Mouse (Mus musculus) heart, postnatal 10 days (tissue): ENCODE results near the gene Fem1b. TPM values are rescaled to one million over a fixed set of nuclear protein-coding genes. Genes with fewer than 3 reads are reported as not detected.
"Not testable (repeated sequence)": the region's sequence is repeated elsewhere in the genome, so short reads cannot be mapped to it uniquely, and the experiment has no call there.

Experiments
- DNase-seq, 2 experiments: peaks; one replicate each; pipeline ENCODE4 v3.0.0; 2021
- intact Hi-C: fragments of 180-260 bp; cut with DNase I; formaldehyde crosslinking; loops from one replicate; pipeline ENCODE4 v1.15.1; 2025
- total RNA-seq, 2 experiments: library from RNA; stranded (reverse); gene quantifications; 2 replicates each; pipeline ENCODE4 v1.2.3; 2021

Fem1b gene
- 10 to 100 TPM; 31.3 to 34.9 TPM for total RNA-seq

DNA sequence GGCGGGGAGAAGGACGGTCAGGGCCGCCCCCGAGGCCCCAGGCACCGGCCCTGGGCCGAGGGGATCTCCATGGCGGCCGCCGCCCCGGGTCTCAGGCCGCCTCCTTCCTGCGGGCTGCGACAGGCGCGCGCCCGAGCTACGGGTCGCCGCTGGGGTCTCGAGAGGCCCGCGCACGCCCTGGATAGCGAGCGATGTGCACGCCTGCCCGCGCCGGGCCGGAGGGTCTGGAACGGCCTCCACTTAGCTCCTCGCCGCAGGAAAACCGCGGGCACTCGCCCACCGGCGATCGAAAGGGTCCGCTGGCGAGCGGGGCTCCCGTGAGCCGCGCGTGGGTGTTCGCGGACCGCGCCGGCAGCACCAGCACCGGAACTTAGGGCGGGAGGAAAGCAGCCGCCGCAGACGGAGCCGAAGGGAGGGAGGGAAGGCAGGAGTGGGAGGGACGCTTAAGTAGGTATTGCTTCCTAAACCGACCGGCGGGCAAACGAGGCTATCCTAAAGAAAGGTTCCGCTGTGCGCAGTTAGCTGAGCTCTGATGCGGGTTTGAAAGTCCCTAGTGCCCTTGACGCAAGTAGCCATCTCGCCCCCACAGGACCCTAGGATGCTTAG is at the start of gene Fem1b:
Gene Fem1b, minus strand, starts transcription at position 419 of the 606 bp plus-strand sequence.
- intact Hi-C loops = no loop called here
- peak; percentile 93 to 95 for DNase-seq

DNA sequence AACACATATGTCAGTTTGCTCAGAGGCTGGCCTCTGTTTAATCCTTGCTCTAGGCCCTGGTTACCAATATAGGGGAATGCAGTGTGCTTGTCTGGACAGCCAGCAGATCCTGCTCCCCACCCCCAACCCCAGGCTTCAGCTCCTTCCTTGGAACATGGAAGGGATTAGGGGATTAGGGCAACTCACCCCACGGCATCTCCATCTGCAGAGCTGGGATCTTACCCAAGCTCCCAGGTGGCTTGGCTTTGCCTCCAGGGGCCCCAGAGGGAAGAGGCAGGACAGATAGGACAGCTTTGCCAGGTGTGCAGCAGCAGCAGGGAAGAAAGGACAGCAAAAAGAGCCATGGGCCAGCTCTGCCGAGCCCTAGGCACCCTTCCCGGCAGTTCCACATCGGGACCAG is 49.1 kb upstream of the Fem1b start:
- intact Hi-C loops = no loop called here
- no peak for DNase-seq

DNA sequence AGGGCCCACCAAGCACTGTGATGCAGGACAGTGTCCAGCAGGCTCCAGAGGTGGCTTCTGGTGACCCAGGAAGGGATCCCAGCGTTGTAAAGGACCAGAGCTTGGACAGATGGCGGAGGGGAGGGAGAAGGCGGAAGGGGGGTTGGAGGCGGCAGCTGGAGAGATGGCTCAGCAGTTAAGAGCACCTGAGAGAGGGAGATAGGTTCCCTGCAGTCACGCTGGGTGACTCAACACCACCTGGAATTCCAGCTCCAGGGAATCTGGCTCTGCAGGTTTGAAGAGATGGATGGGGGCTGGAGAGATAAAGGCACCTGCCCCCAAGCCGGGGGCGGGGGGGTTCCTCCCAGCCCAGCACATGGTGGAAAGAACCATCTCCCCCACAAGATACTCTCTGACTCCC is 48.4 kb upstream of the Fem1b start:
- intact Hi-C loops, DNase-seq: not testable (repeated sequence)

DNA sequence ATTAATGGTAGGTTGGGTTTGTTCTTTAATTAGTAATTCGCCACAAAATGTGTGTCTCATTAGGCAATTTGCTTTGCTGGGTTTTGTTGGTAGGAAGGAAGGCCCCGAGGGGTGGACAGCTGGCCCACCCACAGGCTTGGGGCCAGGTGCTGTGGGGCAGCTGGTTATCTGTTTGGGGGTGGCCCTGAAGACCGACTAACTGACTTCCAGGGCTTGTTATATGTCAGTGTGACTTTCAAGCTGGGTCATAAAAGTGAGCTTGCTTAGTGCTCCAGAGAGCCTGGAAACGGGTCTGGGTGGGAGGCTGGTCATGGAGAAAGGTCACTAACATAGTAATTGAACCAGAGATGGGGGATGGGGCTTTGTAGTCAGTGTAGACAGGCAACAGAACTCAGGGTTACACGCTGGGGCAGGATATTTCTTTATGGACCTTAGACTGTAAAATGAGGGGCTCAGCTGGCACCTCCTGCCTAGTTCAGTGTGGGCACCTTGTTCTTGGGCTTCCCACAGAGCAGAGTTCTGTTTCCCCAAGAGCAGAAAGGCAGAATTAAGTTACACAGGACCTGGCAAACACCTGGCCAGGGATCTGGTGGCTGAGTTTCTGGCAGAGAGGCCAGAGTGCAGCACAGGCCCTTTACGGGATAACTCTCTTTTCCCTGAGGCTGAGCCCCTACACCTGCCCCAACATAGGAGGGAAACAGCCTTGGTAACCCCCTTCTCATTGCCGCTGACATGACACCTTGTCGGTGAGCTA is 46.7 kb upstream of the Fem1b start:
- DNase-seq = no peak
- intact Hi-C loops = no loop called here

DNA sequence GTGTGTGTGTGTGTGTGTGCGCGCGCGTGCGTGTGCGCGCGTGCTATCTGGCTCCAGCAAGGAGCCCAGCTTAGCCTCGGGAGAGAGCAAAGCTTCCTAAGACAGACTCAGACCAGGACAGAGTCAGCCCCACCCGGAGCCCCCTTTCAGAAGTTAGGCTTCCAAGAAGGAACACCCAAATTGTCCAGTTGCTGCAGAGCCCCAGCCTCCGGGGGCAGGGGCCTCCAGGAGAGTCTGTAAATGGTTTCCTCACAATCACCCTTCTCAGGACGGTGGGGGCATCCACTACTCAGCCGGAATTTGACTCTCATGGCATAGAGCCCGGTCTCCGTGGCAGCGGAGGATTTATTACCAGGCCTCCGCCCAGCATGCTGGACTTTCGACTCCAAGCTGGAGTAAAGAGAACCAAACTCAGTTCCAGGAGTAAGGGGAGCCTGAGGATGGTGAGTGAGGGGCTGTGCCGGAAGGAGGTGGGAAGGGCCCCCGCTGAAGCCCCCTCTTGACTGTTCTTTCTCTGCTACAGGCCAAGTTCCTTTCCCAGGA is 46.1 kb upstream of the Fem1b start, which contains the start of gene Calml4:
Gene Calml4, plus strand, starts transcription at position 362 of the 543 bp plus-strand sequence.
- intact Hi-C loops = no loop called here
- DNase-seq = peak; percentile 80 to 87

DNA sequence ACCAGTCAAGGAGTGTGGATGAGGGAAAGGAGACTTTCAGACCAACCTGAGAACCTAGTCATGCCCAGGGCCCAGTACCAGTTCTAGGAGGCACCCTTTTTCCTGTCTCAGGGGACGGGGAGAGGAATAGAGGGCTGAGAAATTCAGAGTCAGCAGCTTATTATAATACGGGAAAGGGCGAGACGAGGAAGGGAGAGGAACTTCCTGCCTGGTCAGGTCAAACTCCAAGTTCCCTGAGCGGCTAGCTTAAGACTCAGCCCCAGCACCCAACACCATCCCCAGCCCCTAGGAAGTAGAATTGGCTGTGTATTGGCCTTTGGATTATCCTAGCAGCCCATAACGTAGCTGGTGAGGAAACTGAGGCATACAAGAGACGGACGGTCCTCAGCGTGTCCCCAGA is 45.5 kb upstream of the Fem1b start:
- intact Hi-C loops = no loop called here
- peak; percentile 25 to 29 for DNase-seq

DNA sequence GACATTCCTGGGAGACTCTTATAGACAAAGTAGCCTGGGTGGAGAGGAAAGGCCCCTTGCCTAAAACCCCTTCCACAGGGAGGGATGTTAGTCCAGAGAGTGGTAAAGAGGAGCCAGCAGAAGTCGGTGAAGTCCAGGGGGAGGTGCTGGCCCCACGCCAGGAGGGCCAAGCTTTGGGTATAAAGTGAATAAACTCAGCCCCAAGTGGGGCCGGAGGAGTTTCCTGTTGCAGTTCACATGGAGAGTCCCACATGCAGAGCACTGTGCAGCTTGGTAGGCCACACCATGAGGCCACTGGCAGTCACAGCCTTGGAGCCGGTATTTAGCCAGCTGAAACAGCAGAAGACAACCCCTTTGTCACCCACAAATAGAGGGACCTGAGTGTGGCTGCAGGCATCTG is 42.7 kb upstream of the Fem1b start:
- DNase-seq = no peak
- intact Hi-C loops = no loop called here

DNA sequence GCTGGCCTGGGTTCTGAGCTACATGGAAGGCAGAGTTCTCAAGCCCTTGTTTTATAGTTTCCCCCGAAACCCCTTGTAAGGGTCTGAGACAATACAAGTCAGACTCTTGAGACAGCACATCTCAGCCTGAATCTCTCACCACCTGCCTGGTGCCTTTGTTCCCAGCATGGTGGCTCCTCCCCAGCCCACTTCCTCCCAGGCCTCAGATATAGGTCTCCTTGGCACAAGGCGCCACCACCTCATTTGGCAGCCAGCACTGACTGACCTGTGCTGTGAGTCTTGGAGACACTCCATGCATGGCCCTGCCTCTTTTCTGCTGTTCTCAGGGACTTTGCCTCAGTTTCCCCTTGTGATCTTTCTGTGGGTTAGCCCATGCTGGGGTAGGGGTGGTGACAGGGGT is 39.8 kb upstream of the Fem1b start:
- intact Hi-C loops = no loop called here
- DNase-seq = no peak

DNA sequence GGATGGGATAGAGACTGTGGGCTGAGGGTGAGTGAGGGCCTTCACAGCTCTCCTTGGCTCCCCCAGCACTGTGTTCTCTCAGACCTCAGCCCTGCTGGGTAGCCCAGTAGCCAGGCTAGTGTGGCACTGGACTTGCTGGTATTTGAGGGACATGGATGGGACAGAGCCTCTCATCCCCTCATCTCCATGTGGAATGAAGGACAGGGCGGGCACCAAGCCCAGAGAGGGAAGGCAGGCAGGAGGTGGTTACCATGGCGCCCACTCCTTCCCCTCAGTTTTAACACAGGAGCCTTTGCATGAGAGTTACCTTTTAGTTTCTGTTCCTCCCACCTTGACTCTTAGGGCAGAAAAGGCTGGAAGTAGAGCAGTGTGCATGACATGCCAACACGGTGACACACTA is 36.9 kb upstream of the Fem1b start:
- intact Hi-C loops = loop anchor here (2.0 to 5.0 kb wide), 2 partner anchors 32 to 129 kb away; no protein-coding TSS in a partner anchor
- no peak for DNase-seq

DNA sequence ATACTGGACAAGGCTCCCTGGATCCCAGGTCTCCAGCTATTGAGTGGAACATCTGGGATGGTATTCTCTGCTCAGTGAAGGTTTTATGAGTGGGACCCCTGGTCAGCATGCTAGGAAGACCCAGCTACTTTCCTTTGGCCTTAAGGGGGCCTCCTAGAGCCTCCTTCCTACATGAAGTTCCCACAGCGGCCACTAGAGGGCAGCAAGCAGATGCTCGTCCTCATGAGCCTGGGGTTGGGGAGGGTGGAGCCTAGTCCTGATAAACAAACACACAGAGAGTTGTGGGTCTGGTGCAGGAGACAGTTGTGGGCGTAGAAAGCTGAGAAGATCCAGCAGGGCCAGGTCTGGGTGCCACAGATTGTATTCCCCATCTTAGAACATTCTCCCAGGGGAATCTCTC is 36.0 kb upstream of the Fem1b start:
- intact Hi-C loops = loop anchor here (1.0 to 5.0 kb wide), 3 partner anchors 33 to 277 kb away; no protein-coding TSS in a partner anchor
- DNase-seq = peak; percentile 88 to 96

DNA sequence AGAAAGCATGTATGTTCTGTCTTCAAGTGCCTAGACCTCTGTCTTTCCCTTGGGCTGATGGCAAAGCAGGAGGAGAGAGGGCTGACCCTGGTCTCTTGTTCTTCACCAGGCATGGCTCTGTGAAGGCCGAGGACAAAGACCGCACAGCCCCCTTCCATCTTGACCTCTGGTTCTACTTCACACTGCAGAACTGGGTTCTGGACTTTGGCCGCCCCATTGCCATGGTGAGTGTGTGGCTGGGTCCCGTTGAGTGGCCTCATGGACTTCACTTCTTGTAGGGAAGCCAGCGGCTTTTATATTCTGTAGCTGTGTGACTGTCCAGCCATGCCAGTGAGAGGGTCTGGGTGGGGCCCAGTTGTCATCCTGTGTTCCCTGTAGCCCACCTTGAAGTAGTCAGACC is 32.7 kb upstream of the Fem1b start:
- DNase-seq = no peak
- intact Hi-C loops = no loop called here

DNA sequence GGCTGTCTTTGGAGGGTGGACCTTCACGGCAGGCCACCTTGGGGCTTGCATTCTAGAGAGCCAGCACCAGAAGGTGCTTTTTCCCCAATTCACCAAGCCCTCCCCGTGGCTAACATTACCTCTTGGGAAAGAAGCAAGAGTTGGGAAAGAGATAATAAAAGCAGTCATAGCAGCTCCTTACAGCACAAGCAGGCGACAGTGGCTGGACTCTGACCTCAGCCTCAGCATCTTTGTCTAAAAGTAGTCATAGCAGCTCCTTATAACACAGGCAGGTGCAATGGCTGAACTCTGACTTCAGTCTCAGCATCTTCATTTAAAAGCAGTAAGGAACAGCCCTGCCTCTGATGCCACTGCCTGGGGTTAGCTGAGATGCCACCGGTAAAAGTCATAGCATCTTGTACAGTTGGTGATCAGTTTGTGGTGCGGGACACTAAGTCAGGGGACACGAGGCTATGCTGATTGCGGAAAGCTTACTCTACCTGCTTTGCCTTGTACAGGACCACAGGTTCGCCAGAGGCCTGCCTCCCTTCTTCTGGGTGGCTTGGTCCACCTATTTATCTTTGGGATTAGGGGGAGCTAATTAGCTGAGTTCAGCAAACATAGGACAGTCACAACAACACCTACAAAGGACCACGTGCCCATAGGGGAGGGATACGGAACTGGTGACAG is 31.8 kb upstream of the Fem1b start:
- intact Hi-C loops = no loop called here

DNA sequence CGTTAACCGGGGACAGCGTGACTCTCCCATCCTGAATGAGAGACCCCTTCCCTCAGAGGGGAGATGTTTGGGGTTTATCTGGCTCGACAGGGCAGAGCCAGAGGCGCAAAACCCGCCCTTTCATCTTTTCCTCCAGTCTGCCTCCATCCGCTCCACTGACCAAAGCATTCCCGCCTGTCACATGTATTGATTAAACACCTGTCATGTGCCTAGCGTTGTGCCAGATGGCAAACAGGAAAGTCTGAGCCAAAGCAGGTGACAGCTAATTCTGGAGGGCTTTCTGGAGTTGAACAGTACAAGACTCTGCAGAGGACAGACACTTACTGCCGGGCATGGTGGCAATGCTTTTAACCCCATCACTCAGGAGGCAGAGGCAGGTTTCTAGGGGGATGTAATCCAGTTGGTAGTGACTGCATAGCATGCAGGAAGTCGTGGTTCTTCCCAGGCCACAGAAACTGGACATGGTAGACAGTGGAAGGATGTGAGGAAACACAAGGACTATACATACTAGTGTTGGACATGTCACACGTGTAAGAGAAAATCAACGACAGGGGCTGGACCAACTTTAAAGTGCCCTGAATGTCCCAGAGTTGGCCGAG is 27.5 kb upstream of the Fem1b start:
- intact Hi-C loops = no loop called here
- DNase-seq = peak in 1 of 2 experiments; percentile 36

More for the DNA sequence above, 31.8 kb upstream of the Fem1b start:
- DNase-seq = no peak

DNA sequence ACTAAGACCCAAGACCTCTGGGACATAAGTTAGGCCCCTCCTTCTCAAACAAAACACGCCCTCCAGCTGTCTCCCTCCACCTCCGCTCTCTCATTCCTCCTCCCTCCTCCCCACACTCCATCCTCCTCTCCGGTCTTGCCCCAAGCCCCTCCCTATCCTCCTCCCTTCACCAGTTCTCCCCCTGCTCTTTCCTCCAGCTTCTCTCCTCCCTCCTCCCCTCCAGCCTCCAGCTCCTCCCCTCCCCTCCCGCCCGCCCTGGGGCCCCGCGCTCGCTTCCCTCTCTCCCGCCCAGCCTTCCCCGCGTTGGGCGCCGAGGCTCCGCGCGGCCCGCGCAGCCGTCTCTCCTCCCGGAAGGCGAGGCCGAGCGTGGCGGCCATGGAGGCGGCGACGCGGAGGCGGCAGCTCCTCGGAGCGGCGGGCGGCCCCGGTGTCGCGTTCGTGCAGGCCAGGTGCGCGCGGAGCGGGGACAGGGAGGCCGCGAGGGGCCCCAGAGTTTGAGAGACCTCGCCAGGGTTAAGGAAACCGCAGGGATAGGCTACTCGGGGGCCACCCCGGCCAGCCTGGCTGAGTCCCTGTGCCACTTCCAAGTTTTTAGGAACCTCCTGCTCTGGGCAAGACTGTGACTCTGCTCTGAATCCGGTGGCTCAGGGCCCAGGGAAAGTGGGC is 26.9 kb upstream of the Fem1b start, which contains the start of gene Cln6:
Gene Cln6, plus strand, starts transcription at position 280 of the 666 bp plus-strand sequence.
- intact Hi-C loops = no loop called here
- DNase-seq = peak; percentile 75 to 79

DNA sequence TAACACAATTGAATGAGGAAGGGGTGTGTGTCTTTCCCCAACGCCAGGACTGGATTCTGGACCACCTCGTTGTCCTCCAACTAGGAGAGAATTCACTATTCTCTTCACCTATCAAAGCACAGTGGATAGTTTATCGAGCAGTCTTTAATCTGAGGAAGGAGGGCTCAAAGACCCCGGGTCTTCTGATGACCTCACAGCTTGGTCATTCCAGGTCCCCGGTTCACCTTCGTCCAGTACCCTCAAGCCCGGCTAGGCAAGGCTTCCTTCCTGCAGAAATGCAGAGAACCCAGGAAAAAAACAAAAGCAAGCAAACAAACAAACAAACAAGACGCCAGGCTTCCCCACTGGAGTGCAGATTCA is 26.4 kb upstream of the Fem1b start:
- intact Hi-C loops = no loop called here
- no peak for DNase-seq

DNA sequence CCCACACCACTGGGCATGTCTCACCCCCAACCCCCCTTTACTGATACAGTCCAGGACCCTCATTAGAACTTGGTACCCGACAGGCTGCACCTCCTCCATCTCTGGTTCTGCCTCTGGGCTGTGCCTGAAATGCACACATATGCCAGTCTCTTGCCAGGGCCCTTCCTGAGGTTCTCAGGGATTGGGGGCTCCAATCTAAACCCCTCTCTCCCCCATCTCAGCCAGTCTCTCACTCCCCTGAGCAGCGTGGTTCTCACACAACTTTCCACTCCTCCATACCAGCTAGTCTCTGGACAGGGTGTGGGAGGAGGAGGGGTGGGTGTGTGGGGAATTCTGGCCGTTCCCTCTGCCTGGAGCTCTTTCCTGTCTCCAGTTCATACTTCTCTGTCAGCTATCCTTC is 25.9 kb upstream of the Fem1b start:
- intact Hi-C loops = no loop called here
- no peak for DNase-seq

DNA sequence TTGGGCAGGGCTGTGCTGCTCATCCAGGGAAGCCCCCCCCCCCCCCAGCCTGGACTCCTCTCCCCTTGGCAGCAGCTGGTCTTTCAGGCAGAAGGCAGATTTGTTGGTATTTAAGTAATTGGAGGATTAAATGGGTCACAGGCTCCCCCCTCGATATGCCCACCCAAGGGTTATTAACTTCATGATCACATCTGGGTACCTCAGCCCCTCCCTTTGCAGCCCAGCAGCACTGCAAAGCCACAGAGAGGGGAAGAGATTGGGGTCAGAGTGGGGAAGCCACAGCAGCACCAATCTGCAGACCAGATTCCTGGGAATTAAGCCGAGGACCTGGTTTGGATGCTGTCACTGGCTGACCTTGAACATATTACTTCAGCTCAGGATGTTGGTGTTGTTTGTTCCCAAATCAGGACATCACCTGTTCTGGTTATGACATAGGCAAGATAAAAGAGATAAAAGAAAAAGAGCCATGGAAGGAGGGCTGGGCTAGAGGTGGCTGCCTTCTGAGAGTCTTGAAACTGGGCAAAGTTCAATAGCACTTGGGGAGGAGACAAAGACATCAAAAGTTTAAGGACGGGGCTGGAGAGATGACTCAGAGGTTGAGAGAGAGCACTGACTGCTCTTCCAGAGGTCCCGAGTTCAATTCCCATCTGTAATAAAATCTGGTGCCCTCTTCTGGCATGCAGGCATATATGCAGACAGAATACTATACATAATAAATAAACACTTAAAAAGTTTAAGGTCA is 24.1 kb upstream of the Fem1b start:
- intact Hi-C loops = no loop called here
- DNase-seq = no peak

DNA sequence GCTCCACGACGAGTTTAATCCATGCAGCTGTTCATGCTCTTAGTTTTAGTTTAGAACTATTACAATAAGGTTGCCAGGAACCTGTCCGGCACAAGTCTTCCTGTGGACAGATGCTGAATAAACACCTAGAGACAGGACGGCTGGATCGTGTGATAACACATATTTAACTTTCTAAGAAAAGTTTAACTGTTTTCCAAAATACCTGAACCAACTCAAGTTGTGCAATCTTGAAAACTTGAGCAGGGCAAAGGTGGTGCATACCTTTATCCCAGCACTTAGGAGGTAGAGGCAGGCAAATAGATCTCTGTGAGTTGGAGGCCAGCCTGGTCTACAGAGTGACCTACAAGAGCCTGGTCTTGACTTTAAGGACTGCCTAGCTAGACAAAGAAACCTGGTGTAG is 23.2 kb upstream of the Fem1b start:
- intact Hi-C loops = no loop called here

DNA sequence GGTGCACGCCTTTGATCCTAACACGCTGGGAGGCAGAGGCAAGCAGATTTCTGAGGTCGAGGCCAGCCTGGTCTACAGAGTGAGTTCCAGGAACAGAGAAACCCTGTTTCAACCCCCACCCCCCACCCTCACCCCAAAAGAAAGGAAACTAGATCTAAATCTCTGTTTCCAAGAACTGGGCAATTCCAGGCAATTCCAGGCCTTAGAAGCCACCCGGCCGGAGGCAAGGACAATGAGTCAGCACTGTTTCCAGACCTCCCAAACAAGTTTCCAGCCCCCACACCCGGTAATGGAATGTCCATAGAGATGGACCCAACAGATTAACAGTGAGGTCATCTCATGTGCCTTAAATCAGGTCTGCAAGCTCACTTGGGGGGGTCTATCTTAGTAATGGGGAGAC is 18.1 kb upstream of the Fem1b start:
- intact Hi-C loops = no loop called here
- DNase-seq = no peak

More for the DNA sequence above, 23.2 kb upstream of the Fem1b start:
- DNase-seq = no peak

DNA sequence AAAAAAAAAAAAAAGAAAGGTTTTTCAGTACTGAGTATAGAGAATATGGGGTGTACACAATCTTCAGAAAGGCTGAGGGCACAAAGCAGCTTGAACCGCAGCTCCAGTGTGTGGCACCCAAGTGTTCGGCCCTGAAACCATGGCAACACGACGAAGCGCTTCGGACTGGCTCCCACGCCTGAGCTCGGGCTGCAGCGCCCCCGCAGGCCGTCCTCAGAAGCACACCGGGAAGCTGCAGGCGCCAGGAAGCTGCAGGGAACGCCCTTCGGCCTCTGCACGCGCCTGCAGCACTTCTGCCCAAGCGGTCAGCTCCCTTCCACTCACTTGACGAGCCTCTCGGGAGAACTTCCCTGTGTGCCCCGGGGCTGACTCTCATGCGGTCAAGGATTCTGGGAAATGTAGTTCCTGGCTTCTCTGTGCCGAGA is 16.9 kb upstream of the Fem1b start:
- peak; percentile 97 to 98 for DNase-seq
- intact Hi-C loops = loop anchor here (1.0 kb wide), 1 partner anchor 84 kb away; no protein-coding TSS in a partner anchor
